Mouse (Mus musculus) thymus, adult 2 months (tissue): Measurements from ENCODE around the gene Cygb.

ENCODE experiments used
- CTCF ChIP-seq: fragments of 200-500 bp; IDR thresholded peaks from 2 replicates; pipeline ENCODE4 v1.5.1; 2012; ENCODE audit warnings: mild to moderate bottlenecking, control low read depth, low read length, moderate library complexity, borderline replicate concordance; ENCODE audit not compliant: control insufficient read depth, poor library complexity, insufficient read depth; ENCODE audit errors: extremely low read depth
- POLR2A ChIP-seq: fragments of 200-500 bp; IDR thresholded peaks from 2 replicates; pipeline ENCODE4 v1.6.1; 2012; ENCODE audit warnings: mild to moderate bottlenecking, low read length, control low read depth, moderate library complexity; ENCODE audit not compliant: control insufficient read depth, poor library complexity, insufficient read depth; ENCODE audit errors: extremely low read depth

DNA sequence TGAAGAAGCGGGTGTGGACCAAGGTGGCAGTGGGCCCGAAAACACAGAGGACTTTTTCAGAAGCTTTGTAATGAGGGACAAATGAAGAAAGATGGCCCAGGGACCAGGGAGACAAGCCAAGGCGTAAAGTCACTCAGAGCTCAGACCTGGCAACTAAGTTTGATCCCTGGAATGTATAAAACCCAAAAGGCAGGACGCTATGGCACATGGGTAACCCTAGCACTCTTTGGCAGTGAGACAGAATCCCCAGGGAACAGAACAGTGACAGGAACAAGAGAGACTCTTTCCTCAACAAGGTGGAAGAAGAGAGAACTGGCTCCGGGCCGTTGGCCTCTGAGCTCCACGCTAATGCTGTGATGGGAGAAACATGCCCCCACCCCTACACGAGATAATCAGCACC, 3.3 kb downstream of the Cygb start:
- TF ChIP-seq POLR2A (no peak), CTCF (no peak)
